Mouse (Mus musculus) C2C12 (cell line): Measurements from ENCODE around the gene Smndc1.

Experiments
- CEBPB ChIP-seq: IDR thresholded peaks from one replicate; pipeline ENCODE4 v1.6.1; 2011; ENCODE audit warnings: low read depth, mild to moderate bottlenecking, control low read depth, moderate library complexity
- CTCF ChIP-seq: IDR thresholded peaks from one replicate; pipeline ENCODE4 v1.5.1; 2011; ENCODE audit not compliant: control insufficient read depth, insufficient read depth, insufficient read length
- FOSL1 ChIP-seq: IDR thresholded peaks from one replicate; pipeline ENCODE4 v1.8.0; 2011; ENCODE audit warnings: mild to moderate bottlenecking, low read length; ENCODE audit not compliant: poor library complexity, insufficient read depth, severe bottlenecking
- MAX ChIP-seq: IDR thresholded peaks from one replicate; pipeline ENCODE4 v1.6.1; 2011; ENCODE audit warnings: mild to moderate bottlenecking, control low read depth
- MYOG ChIP-seq: IDR thresholded peaks from one replicate; pipeline ENCODE4 v1.6.1; 2011; ENCODE audit not compliant: control insufficient read depth, insufficient read length; ENCODE audit errors: extremely low read depth
- USF1 ChIP-seq: IDR thresholded peaks from one replicate; pipeline ENCODE4 v1.6.1; 2011; ENCODE audit warnings: low read depth, mild to moderate bottlenecking, control low read depth, moderate library complexity

GRCm38 (mm10) chr19:53414650-53415049, 24.3 kb upstream of the Smndc1 start:
- no peak for TF ChIP-seq CTCF
- no peak for TF ChIP-seq FOSL1
- no peak for TF ChIP-seq MAX
- TF ChIP-seq CEBPB, result no peak
- no peak for TF ChIP-seq MYOG
- TF ChIP-seq USF1, result no peak
